Mouse (Mus musculus): ENCODE measurements around the gene A530016L24Rik. TPM values are rescaled to one million over a fixed set of nuclear protein-coding genes. Genes with fewer than 3 reads are reported as not detected.

Gene A530016L24Rik
- total RNA-seq, 2 experiments from 2014 or later: 0.53 to 0.62 TPM

- no peak for DNase-seq (ENCODE audit: extremely low spot score in 1 of 2, low spot score in 2 of 2)
- intact Hi-C loops (cut with DNase I): loop anchor here (5.0 kb wide), 1 partner anchor 46 kb away; no protein-coding TSS in a partner anchor
Measured at GRCm38 (mm10) chr12:112496136-112496535, 6.9 kb downstream of the A530016L24Rik start.

- DNase-seq (ENCODE audit: extremely low spot score in 1 of 2, low spot score in 2 of 2): no peak
- intact Hi-C loops (cut with DNase I): loop anchor here (5.0 kb wide), 1 partner anchor 45 kb away; no protein-coding TSS in a partner anchor
Measured at GRCm38 (mm10) chr12:112497731-112498130, 8.5 kb downstream of the A530016L24Rik start.

GRCm38 (mm10) chr12:112498683-112499082 is 9.4 kb downstream of the A530016L24Rik start:
- intact Hi-C loops (cut with DNase I): loop anchor here (5.0 kb wide), 1 partner anchor 44 kb away; no protein-coding TSS in a partner anchor
- peak in 1 of 2 experiments; percentile 69 for DNase-seq (ENCODE audit: extremely low spot score in 1 of 2, low spot score in 2 of 2)

- DNase-seq (ENCODE audit: extremely low spot score in 1 of 2, low spot score in 2 of 2): peak in 1 of 2 experiments; percentile 62
- intact Hi-C loops (cut with DNase I): no loop called here
Measured at GRCm38 (mm10) chr12:112503003-112503771, 13.9 kb downstream of the A530016L24Rik start.

GRCm38 (mm10) chr12:112506267-112506666 is 17.0 kb downstream of the A530016L24Rik start:
- intact Hi-C loops (cut with DNase I): no loop called here
- DNase-seq (ENCODE audit: extremely low spot score in 1 of 2, low spot score in 2 of 2): no peak

GRCm38 (mm10) chr12:112507264-112507663 is 18.0 kb downstream of the A530016L24Rik start:
- intact Hi-C loops (cut with DNase I): no loop called here
- DNase-seq (ENCODE audit: extremely low spot score in 1 of 2, low spot score in 2 of 2): peak in 1 of 2 experiments; percentile 48

GRCm38 (mm10) chr12:112507984-112508383 is 18.7 kb downstream of the A530016L24Rik start:
- DNase-seq (ENCODE audit: extremely low spot score in 1 of 2, low spot score in 2 of 2): no peak
- intact Hi-C loops (cut with DNase I): no loop called here

GRCm38 (mm10) chr12:112510365-112510732 is 21.1 kb downstream of the A530016L24Rik start:
- DNase-seq (ENCODE audit: extremely low spot score in 1 of 2, low spot score in 2 of 2): no peak
- intact Hi-C loops (cut with DNase I): no loop called here

GRCm38 (mm10) chr12:112510733-112511372 is 21.6 kb downstream of the A530016L24Rik start:
- peak; percentile 58 to 83 for DNase-seq (ENCODE audit: extremely low spot score in 1 of 2, low spot score in 2 of 2)
- intact Hi-C loops (cut with DNase I): no loop called here

GRCm38 (mm10) chr12:112514897-112515296 is 25.6 kb downstream of the A530016L24Rik start:
- intact Hi-C loops (cut with DNase I): no loop called here
- no peak for DNase-seq (ENCODE audit: extremely low spot score in 1 of 2, low spot score in 2 of 2)

- intact Hi-C loops (cut with DNase I): no loop called here
- DNase-seq (ENCODE audit: extremely low spot score in 1 of 2, low spot score in 2 of 2): peak in 1 of 2 experiments; percentile 78
Measured at GRCm38 (mm10) chr12:112516697-112517337, 27.6 kb downstream of the A530016L24Rik start, which contains the start of gene Tmem179. Gene Tmem179, minus strand, starts transcription at chr12:112516747.

- intact Hi-C loops (cut with DNase I): no loop called here
- DNase-seq (ENCODE audit: extremely low spot score in 1 of 2, low spot score in 2 of 2): no peak
Measured at GRCm38 (mm10) chr12:112518105-112518504, 28.9 kb downstream of the A530016L24Rik start.

- intact Hi-C loops (cut with DNase I): no loop called here
- DNase-seq (ENCODE audit: extremely low spot score in 1 of 2, low spot score in 2 of 2): no peak
Measured at GRCm38 (mm10) chr12:112533758-112534157, 44.5 kb downstream of the A530016L24Rik start.

- intact Hi-C loops (cut with DNase I): no loop called here
- no peak for DNase-seq (ENCODE audit: extremely low spot score in 1 of 2, low spot score in 2 of 2)
Measured at GRCm38 (mm10) chr12:112537233-112537632, 48.0 kb downstream of the A530016L24Rik start.

GRCm38 (mm10) chr12:112538356-112538755 is 49.1 kb downstream of the A530016L24Rik start:
- intact Hi-C loops (cut with DNase I): no loop called here
- no peak for DNase-seq (ENCODE audit: extremely low spot score in 1 of 2, low spot score in 2 of 2)

- intact Hi-C loops (cut with DNase I): no loop called here
- DNase-seq (ENCODE audit: extremely low spot score in 1 of 2, low spot score in 2 of 2): no peak
Measured at GRCm38 (mm10) chr12:112539466-112539965, 50.3 kb downstream of the A530016L24Rik start.

GRCm38 (mm10) chr12:112540321-112540720 is 51.1 kb downstream of the A530016L24Rik start:
- intact Hi-C loops (cut with DNase I): loop anchor here (5.0 kb wide), 2 partner anchors 43 to 428 kb away; no protein-coding TSS in a partner anchor
- no peak for DNase-seq (ENCODE audit: extremely low spot score in 1 of 2, low spot score in 2 of 2)

- DNase-seq (ENCODE audit: extremely low spot score in 1 of 2, low spot score in 2 of 2): peak in 1 of 2 experiments; percentile 50
- intact Hi-C loops (cut with DNase I): loop anchor here (5.0 kb wide), 2 partner anchors 44 to 429 kb away; no protein-coding TSS in a partner anchor
Measured at GRCm38 (mm10) chr12:112541483-112542091, 52.3 kb downstream of the A530016L24Rik start.
